Mouse (Mus musculus): ENCODE results near the gene Riox1.
"Not testable (repeated sequence)": the region's sequence is repeated elsewhere in the genome, so short reads cannot be mapped to it uniquely, and the experiment has no call there.

The Riox1 gene

GRCm38 (mm10) chr12:83949776-83950492 lies 474 bp upstream of the Riox1 start:
- DNase-seq (ENCODE audit: low spot score in 2 of 2) = no peak

GRCm38 (mm10) chr12:83950840-83951701 lies 663 bp downstream of the Riox1 start:
- peak in 1 of 2 experiments; percentile 53 for DNase-seq (ENCODE audit: low spot score in 2 of 2)

GRCm38 (mm10) chr12:83951711-83952575 lies 1.5 kb downstream of the Riox1 start:
- no peak for DNase-seq (ENCODE audit: low spot score in 2 of 2)

- no peak for DNase-seq (ENCODE audit: low spot score in 2 of 2)
Observed at GRCm38 (mm10) chr12:83958278-83958677, 7.9 kb downstream of the Riox1 start.

- DNase-seq (ENCODE audit: low spot score in 2 of 2) = no peak
Observed at GRCm38 (mm10) chr12:83965235-83965634, 14.8 kb downstream of the Riox1 start.

GRCm38 (mm10) chr12:83972117-83972516 lies 21.7 kb downstream of the Riox1 start:
- peak in 1 of 2 experiments; percentile 67 for DNase-seq (ENCODE audit: low spot score in 2 of 2)

- DNase-seq (ENCODE audit: low spot score in 2 of 2) = no peak
Observed at GRCm38 (mm10) chr12:83978862-83979261, 28.5 kb downstream of the Riox1 start.

- no peak for DNase-seq (ENCODE audit: low spot score in 2 of 2)
Observed at GRCm38 (mm10) chr12:83981615-83982014, 31.2 kb downstream of the Riox1 start.

GRCm38 (mm10) chr12:83984752-83985151 lies 34.3 kb downstream of the Riox1 start, which contains the start of gene Heatr4:
TSS of gene Heatr4 (minus strand) at chr12:83984852.
- DNase-seq (ENCODE audit: low spot score in 2 of 2) = no peak

- no peak for DNase-seq (ENCODE audit: low spot score in 2 of 2)
Observed at GRCm38 (mm10) chr12:83987242-83987582, 36.8 kb downstream of the Riox1 start.

GRCm38 (mm10) chr12:83987583-83988441 lies 37.4 kb downstream of the Riox1 start, which contains the start of gene Acot2:
TSS of gene Acot2 (plus strand) at chr12:83987861.
- peak; percentile 53 to 78 for DNase-seq (ENCODE audit: low spot score in 2 of 2)

GRCm38 (mm10) chr12:83988483-83988882 lies 38.1 kb downstream of the Riox1 start:
- no peak for DNase-seq (ENCODE audit: low spot score in 2 of 2)

- DNase-seq (ENCODE audit: low spot score in 2 of 2) = no peak
Observed at GRCm38 (mm10) chr12:83989378-83989777, 39.0 kb downstream of the Riox1 start.

GRCm38 (mm10) chr12:83997221-83997620 lies 46.8 kb downstream of the Riox1 start:
- no peak for DNase-seq (ENCODE audit: low spot score in 2 of 2)

- DNase-seq (ENCODE audit: low spot score in 2 of 2) = peak in 1 of 2 experiments; percentile 29
Observed at GRCm38 (mm10) chr12:83998341-83999107, 48.1 kb downstream of the Riox1 start.

GRCm38 (mm10) chr12:83999237-83999636 lies 48.8 kb downstream of the Riox1 start:
- not testable (repeated sequence) for DNase-seq (ENCODE audit: low spot score in 2 of 2)

GRCm38 (mm10) chr12:84000418-84000817 lies 50.0 kb downstream of the Riox1 start:
- no peak for DNase-seq (ENCODE audit: low spot score in 2 of 2)
